Mouse (Mus musculus): ENCODE measurements at regions not wholly inside any gene's neighbourhood (a gene's known extent, or its start where the extent isn't known, plus 50 kb on each side); places are given as distances from the start of the nearest gene placed in this dataset.

- TF ChIP-seq POLR2A (IDR thresholded peaks at IDR 0.05; ENCODE audit: insufficient read length, low read depth) (no peak), POLR2AphosphoS2 (IDR thresholded peaks at IDR 0.05; ENCODE audit: insufficient read length, low read depth) (no peak), USF1 (IDR thresholded peaks at IDR 0.05; ENCODE audit: low read depth) (no peak), TCF12 (IDR thresholded peaks at IDR 0.05; ENCODE audit: insufficient read depth, poor library complexity, severe bottlenecking) (no peak), MYOD1 (IDR thresholded peaks at IDR 0.05; ENCODE audit: control insufficient read depth in 1 of 3, insufficient read length in 2 of 3, low read depth in 2 of 3) (no peak), MAX (IDR thresholded peaks at IDR 0.05; ENCODE audit: low read depth) (no peak), TCF3 (IDR thresholded peaks at IDR 0.05; ENCODE audit: insufficient read length, low read depth) (no peak), E2F4 (IDR thresholded peaks at IDR 0.05; ENCODE audit: insufficient read depth) (no peak)
Measured at GRCm38 (mm10) chr13:10697146-10697545, 336.5 kb upstream of the Chrm3 start.
